Mouse (Mus musculus): ENCODE measurements around the gene Pitx2.
A peak's percentile ranks its signal among the peaks of the same experiment; 100 is the strongest.

Gene Pitx2

GRCm38 (mm10) chr3:129202871-129203740, 3.4 kb downstream of the Pitx2 start:
- no peak for DNase-seq

DNA sequence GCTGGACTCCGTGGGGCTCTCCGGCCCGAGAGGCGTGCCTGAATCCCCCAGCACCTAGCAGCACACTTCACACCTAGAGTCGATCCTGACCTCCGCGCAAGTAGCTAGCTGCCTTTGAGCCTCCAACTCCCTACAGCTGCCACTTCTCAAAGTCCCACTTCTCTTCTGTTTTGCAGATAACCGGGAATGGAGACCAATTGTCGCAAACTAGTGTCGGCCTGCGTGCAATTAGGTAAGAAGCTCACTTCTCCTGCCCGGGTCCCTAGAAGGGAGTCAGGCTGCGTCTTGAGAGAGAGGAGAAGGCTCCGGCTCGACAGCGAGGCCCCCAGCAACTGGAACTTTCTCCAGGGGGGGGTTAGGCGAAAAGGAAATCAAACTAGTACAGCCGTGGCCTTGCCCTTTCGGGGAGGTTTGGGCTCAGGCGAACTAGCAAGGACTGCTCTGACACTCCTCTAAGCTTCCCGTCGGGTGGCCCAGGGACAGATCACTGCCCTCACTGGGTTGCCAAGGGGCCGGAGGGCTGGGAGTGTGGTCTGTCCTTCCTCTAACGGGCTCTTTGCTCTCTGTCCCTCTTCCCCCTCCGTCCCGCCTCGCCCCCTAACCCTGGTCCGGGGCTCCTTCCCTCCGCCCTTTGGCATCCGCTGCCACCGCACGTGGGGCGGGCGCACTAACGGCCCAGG, 4.2 kb downstream of the Pitx2 start:
- no peak for DNase-seq

GRCm38 (mm10) chr3:129204441-129205313, 5.0 kb downstream of the Pitx2 start:
- peak; percentile 40 for DNase-seq

DNA sequence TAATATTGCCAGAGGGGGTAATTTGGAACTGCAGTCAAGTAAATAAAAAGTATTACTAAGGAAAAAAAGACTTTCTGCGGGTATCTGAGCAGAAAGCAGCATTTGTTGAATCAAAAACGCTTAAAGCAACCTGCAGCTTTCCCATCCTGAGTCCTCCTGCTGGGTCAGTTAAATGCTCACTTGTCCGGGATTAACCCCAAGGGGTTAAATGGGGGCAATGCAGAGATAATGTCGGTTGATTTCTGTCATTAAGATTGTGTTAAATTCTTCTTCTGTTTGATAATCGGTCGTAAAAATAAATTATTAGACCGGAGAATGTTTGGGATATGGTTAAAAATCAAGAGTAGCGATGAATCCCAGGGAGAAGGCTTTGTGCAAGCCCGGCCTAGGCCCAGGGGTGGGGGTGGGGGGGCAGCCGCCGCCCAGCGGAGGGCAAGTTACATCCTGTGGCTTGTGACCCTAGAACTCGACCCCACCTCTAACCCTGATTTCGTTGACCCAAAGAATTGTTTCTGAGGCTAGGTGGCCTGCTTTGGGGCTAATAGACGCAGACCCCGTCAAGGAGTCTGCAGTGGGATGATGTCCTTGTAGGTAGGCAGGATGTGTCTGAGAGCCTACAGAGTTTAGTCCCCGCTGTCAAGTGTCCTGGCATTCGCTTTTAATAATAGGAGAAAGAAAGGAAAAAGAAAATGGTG, 6.0 kb downstream of the Pitx2 start:
- DNase-seq, result no peak

GRCm38 (mm10) chr3:129206776-129207175, 7.1 kb downstream of the Pitx2 start:
- DNase-seq, result no peak

- DNase-seq, result no peak
Observed at GRCm38 (mm10) chr3:129207231-129208030, 7.8 kb downstream of the Pitx2 start.

DNA sequence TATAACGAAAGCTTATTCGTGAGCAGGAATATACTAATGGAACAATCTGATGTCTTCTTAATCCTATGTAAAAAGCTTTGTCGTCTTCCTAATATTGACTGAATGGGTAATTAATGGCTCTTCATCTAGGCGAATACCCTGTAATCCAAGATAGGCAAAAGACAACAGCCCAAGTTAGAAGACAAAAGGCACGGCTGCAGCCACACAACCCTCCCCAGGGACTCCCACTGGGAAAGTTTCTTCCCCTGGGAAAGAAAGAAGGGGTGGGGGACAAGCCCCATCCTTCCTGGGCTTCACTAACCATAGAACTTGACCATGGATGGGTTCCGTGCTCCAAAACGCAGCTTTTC, 8.3 kb downstream of the Pitx2 start:
- no peak for DNase-seq

- DNase-seq, result no peak
Observed at GRCm38 (mm10) chr3:129208421-129208820, 8.7 kb downstream of the Pitx2 start.

DNA sequence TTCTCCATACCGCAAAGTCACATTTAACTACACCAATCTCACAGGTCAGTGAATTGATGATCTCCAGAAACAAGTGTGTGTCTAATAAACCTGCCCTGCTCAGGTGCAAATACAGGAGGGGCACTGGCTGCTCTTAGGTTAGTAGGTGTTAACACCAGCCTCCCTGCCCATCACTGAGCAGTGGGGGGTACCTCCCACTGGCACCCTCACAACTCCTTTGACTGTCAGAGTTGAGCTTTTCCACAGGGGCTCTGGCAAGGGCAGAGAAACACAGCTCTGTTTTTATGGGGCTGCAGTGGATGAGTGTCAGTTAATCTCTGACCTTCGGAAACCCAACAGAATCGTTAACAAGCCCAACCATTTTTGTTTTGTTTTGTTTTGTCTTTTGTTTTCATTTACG, 9.6 kb downstream of the Pitx2 start:
- DNase-seq, result no peak

GRCm38 (mm10) chr3:129209771-129210170, 10.1 kb downstream of the Pitx2 start:
- no peak for DNase-seq

DNA sequence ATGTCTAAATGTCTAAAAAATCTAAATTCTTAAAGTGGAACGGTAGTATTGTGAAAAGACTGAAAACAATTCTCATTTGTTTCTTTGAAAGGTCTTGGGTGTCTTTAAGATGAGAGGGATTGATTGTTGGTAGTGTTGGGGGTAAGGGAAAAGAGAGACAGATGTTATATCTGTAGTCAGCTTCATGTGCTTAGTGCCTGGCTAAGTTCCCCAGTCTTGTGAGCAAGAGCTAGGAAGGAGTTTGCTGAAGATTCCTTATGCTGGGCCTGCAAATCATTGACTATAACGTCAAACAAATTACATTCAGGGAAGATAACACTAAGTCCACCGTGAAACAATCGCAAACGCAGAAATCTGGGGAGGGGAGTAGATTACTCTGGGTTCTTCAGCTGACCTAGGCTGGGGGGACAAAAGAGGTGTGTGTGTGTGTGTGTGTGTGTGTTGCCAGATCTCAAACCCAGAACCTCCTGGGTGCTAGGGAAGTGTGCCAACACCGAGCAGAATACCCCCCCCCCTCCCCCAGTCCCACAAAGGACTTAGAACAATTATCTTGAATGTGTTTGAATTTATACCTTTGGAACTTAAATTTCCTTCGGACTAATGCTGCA, 12.5 kb downstream of the Pitx2 start:
- DNase-seq, result no peak

DNA sequence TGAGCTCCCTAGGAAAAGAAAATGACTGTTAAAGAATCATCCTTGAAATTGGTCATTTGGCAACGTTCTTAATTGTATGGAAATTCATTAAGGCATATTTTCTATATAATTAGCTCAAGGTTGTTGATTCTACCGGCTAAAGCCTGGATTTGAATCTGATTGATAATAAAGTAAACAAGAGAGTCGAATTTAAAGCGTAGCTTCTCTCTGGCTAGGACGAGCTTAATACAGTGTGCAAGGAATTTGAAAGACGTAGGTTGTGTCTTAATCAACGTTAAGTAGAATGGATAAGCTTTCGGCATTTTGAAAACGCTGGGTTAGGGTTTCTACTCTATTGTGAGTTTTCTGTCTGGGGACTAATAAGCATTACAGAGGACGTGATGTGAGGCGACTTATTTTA, 13.1 kb downstream of the Pitx2 start:
- no peak for DNase-seq

GRCm38 (mm10) chr3:129213633-129214145, 14.0 kb downstream of the Pitx2 start:
- DNase-seq, result peak; percentile 79

- no peak for DNase-seq
Observed at GRCm38 (mm10) chr3:129214146-129214665, 14.5 kb downstream of the Pitx2 start.

- DNase-seq, result no peak
Observed at GRCm38 (mm10) chr3:129214666-129215161, 15.0 kb downstream of the Pitx2 start.

DNA sequence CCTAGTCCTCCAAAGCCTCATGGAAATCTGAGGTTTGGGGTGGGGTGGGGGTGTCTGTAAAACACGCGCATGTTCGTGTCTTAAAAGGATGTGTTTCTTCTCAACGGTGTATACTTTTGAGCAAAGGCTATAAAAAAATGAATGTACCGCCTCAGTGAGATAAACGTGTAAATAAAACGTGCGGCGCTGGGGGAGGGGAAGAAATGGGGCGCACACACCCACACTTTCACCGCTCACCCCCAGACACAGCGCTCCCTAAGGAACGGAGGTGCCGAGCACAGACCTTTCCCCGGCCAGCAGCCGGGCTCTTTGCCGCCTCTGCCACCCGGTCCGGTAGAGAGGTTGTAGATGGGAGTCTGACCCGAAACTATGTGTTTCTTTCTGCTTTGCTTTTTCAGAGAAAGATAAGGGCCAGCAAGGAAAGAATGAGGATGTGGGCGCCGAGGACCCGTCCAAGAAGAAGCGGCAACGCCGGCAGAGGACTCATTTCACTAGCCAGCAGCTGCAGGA, 15.6 kb downstream of the Pitx2 start:
- no peak for DNase-seq

GRCm38 (mm10) chr3:129215751-129216331, 16.2 kb downstream of the Pitx2 start:
- DNase-seq, result no peak

DNA sequence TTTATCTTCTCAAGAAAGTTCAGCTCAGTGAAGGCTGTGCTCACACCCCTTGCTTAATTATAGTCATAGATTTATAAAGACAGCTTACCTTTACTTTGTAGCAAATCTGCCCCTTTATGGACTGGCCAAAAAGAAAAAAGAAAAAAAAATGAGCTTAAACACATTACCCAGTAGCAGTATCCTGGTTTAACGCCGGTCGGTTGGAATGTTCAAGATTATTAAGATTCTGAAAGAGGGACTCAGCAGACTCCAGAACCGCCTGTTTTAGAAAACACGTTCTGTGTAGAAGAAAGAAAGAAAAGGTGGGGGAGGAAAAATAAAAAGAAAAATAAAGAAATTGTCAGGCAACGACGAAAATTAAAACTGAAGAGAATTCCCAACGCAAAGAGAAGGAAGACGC, 16.8 kb downstream of the Pitx2 start:
- no peak for DNase-seq

GRCm38 (mm10) chr3:129216911-129217561, 17.4 kb downstream of the Pitx2 start:
- no peak for DNase-seq
